11 mouse cellular contexts compared by ENCODE assay signal in the genomic region with DNA sequence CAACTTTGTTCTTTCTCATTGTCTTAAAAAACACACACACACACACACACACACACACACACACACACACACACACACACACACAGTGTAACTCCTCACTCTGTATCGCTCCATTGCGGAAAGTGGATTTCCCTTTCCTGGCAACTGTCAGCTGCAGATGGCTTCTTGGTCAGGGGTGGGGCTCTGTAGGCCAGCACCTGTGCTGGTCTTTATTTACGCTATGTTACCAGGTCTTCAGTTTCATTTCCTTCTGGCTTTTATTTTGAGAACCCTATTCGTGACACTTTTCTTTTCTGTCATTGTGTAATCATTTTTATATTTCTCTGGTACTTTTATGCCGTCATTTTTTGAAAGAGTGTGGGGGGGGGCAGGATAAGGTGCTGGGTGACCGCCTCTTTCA. TPM values are rescaled to one million over a fixed set of nuclear protein-coding genes. Genes with fewer than 3 reads are reported as not detected.
DNase-seq lines count a peak whose midpoint lies in the region; TF ChIP-seq lines count a peak whose summit lies in the region.
"Had no signal": no experiment of that assay in that cellular context is flagged by ENCODE, and none has a peak within 500 bp of the region (broad histone marks: within the 10 kb centered on the region; RNA-seq: fewer than 3 reads in every experiment).

No protein-coding gene starts in this region.

- 28% methylated on average over 6 of the region's 6 CpGs for WGBS in spleen, adult 2 months

- H3K4me1 ChIP-seq in spleen, adult 2 months (ENCODE audit: control insufficient read depth, insufficient read depth, insufficient read length) = peaks cover 7% of the 10 kb centered on the region; the same call in 1 of the 2 replicates

- H3K36me3 ChIP-seq in spleen, adult 2 months (ENCODE audit: control insufficient read depth, insufficient read depth, low read length) = peaks cover 21% of the 10 kb centered on the region
- H3K36me3 ChIP-seq in splenic B cell, adult 2 months (ENCODE audit: control insufficient read depth, insufficient read depth, low read length, poor library complexity, severe bottlenecking) = peaks cover 7% of the 10 kb centered on the region; the same call in 1 of the 2 replicates

- peak; percentile 30 for DNase-seq in cerebellum, adult 11-12 months
- no peak for DNase-seq in cerebellum, adult 11 months
- DNase-seq in spleen, adult 2 months (ENCODE audit: low read depth in 1 of 2, low spot score in 2 of 2) = peak; percentile 49 to 81
- no peak for DNase-seq in spleen, postnatal 4 days (ENCODE audit: low spot score in 2 of 2)
- DNase-seq in cerebellum, postnatal 36 days = peak; percentile 28 to 38
- peak; percentile 91 for DNase-seq in splenic B cell, adult 2 months (ENCODE audit: low read depth, low spot score)
- no peak for DNase-seq in heart, adult 11 months
- DNase-seq in urinary bladder, postnatal 36 days (ENCODE audit: low spot score in 2 of 2) = no peak
- DNase-seq: kidney, adult 8-10 months had no signal

- TF ChIP-seq POLR2A in spleen, adult 2 months (IDR thresholded peaks at IDR 0.05; ENCODE audit: low read depth, low read length) = no peak

- H3K27ac ChIP-seq in spleen, adult 2 months (ENCODE audit: insufficient read depth, low read length) = peak overlapping the region; percentile 93
- H3K27ac ChIP-seq: liver, embryonic 12.5 days had no signal

- H3K27me3 ChIP-seq in spleen, adult 2 months (ENCODE audit: control insufficient read depth, insufficient read depth, low read length) = no peaks in the 10 kb centered on the region
- no peaks in the 10 kb centered on the region for H3K27me3 ChIP-seq in splenic B cell, adult 2 months (ENCODE audit: control insufficient read depth, insufficient read depth, low read length, poor library complexity, severe bottlenecking)
- H3K27me3 ChIP-seq: liver, embryonic 12.5 days; Patski had no signal

- H3K4me3 ChIP-seq in spleen, adult 2 months (ENCODE audit: extremely low read depth, insufficient read depth, insufficient read length) = no peak overlapping the region
- H3K4me3 ChIP-seq: liver, embryonic 12.5 days had no signal

- no peak for TF ChIP-seq CTCF in spleen, adult 2 months (IDR thresholded peaks at IDR 0.05; ENCODE audit: extremely low read depth, insufficient read depth, insufficient read length, insufficient replicate concordance)

RNA-seq across cellular contexts. Expression of gene Cse1l, which starts 30.3 kb away (rescaled TPM):
- polyA plus RNA-seq in spleen, adult 2 months (2012; rRNA removed) = 9.2 and 12.1 TPM in 2 replicates

Comparison
In these comparisons a context has a peak if more than half of its experiments do, and no peak if none do; other contexts are left out.
1. DNase-seq: peak in cerebellum, adult 11-12 months (single experiment), spleen, adult 2 months (2 of 2), cerebellum, postnatal 36 days (2 of 2) and splenic B cell, adult 2 months (single experiment); none in cerebellum, adult 11 months (single experiment), spleen, postnatal 4 days (0 of 2), heart, adult 11 months (single experiment) and urinary bladder, postnatal 36 days (0 of 2).